Mouse (Mus musculus) lung, postnatal 10 days (tissue): Measurements from ENCODE around the gene Atxn3.
A peak's percentile ranks its signal among the peaks of the same experiment; 100 is the strongest.
"Not testable (repeated sequence)": the region's sequence is repeated elsewhere in the genome, so short reads cannot be mapped to it uniquely, and the experiment has no call there.

Experiments used
- DNase-seq: peaks from one replicate; pipeline ENCODE4 v3.0.0; 2021

Atxn3 gene

DNA sequence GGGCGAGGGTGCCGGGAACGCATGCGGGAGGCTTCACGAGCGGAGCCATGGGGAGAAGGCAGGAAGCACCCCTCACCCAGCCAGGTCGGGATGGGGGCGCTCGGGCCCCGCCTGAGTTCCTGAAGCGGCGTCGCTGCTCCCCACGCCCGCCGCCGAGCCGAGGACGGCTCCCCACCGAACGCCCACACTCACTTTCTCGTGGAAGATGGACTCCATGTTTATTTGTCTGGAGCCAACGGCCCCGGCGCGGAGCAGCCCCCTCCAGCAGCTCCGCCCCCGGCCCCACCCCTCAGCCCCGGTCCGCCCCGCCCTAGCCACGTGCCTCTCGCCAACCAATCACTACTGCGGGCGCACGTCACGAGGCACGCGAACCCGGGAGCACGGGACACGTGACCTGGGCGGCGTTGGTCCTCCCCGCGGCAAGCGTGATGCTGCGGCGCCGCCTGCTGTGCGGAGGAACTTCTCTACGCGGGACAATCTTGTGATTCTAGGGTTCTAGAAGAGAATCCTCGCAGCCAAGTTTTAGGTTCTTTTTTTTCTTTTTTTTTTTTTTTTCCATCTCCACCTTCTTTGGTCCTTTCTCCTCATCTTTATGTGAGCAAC lies at the start of gene Atxn3:
Gene Atxn3 (minus strand): TSS at position 305 of the 603 bp plus-strand sequence.
- DNase-seq: peak; percentile 97

DNA sequence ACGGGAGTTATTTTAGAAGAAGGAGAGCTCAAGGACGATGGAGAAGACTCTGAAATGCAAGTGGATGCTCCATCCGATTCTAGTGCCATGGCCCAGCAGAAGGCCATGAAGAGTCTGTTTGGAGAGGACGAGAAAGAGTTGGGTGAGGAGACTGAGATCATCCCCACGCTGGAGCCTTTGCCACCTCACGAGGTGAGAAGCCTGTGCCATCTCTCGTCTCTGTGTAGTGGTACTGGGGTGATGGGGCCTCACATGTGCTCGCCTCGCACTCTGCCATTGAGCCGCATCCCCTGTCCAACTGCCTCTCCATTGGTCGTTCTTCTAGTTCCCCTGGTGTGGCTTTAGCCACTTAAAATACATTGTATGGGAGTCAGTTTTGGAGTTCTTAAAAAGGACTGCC lies 42.7 kb upstream of the Atxn3 start:
- no peak for DNase-seq

DNA sequence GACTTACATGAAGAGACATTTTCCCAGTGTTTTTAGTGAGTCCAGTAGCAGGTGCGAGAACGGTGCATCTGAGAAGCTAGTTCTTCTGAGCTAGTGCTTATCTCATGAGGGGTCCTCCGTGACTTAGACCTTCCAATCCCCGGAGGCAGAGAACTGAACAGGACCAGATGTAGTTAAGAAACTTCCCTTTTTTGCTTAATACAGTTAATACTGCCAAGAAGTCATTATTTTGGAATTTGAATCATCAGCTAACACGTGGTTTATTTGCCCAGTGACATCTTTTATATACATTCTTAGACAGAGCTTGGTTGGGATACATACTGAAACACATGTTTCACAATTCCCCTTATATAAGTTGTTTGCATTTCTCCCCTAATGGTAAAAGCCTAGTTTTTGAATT lies 40.9 kb upstream of the Atxn3 start:
- DNase-seq: no peak

DNA sequence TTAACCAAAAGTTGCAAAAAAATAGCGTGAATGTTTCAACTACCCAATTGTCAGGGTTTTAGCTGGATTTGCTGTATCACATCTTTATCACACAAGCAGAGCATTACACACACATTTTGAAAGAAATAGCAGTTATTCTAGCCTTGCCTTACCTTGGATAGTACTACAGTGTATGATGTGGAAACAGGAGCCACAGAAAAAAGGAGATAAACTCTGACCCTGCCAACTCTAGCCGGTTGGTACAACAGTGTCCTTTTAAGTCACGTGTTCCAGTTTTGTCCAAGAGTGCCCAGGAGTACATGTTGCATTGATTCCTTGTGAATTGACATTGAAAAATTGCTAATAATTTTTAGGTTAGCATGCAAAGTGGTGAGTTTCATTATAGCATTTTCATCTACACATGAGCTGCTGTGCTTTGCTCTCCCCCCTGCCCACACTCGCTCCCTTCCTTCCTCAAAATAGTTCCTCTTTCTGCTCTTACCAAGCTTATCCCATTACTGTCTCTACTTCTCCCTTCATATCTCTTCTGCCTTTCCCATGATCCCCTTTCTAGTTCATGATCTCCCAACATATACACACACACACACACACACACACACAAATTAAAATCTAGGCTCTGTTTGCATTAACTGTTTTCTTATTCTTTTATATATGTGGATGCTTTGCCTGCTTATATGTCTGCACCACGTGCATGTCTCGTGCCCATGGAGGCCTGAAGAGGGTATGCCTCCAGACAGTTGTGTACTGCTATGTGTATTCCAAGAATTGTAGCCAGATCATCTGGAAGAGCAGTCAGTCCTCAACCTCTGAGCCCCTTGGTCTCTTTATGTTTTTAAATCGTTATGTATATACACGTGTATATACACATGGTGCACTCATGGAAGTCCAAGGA lies 36.8 kb upstream of the Atxn3 start:
- no peak for DNase-seq

DNA sequence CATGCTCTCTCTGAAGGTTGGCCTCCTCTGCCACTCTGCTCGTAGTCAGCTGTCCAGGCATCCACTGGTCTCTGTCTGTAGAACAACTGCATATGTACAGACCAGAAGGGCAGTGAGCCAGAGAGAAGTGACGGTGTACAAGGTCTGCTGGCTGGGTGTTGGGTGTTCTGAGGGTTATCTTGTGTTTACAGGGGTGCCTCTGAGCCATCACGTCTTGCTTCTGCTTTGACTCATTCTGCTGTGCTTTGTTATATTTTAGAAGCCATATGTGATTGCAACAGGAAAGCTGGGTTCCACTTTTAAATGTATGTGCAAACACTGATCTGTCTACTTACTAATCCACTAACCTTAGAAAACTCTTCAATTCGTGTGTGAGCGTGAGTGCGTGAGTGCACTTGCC lies 29.6 kb upstream of the Atxn3 start:
- no peak for DNase-seq

DNA sequence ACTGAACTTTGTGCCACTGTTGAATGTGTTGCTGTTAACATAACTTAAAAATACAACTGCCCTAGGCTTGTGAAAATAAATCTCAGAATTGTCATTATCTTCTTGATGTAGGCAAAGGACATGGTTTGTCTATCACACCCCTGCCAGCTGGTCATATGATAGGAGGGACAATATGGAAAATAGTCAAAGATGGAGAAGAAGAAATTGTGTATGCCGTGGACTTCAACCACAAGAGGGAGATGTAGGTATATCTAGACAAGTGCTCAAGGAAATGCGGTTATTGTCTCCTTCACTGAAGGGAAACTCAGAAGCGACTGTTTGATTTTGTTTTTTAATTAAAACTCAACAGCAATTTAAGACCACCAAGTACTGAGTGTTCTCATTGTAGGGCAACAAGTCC lies 27.1 kb upstream of the Atxn3 start:
- peak; percentile 41 for DNase-seq

DNA sequence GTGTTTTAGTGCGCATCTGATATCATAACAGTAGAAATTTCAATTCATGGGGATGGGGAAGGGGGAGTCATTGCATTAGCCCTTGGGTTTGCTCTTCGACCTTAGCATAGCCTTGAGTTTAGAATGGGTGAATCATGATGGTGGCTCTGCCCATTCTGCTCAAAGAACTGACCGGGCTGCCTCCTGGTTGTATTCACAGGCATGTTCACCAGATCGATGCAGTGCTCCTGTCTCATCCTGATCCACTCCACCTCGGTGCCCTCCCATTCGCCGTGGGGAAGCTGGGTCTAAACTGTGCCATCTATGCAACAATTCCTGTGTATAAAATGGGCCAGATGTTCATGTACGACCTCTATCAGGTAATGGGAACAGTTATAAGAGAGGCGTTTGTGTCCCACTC lies 24.9 kb upstream of the Atxn3 start:
- no peak for DNase-seq

DNA sequence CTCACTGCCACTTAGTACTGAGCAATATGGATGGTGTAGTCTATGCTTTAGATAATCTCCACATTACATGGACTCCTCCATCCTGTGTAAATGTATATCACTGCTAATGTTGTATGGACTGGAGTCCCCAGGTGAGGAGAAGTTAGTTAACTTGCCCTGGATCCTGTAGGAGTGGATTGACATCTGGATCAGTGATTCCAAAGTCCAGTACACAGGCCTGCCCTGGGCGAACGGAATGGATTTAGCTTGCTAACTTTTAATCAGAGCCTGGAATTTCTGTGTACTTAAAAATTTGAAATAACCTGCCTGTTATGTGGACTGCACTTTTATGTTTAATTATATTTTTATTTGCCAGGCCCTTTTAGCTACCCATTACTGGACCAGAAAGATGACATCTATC lies 23.5 kb upstream of the Atxn3 start:
- DNase-seq: no peak

DNA sequence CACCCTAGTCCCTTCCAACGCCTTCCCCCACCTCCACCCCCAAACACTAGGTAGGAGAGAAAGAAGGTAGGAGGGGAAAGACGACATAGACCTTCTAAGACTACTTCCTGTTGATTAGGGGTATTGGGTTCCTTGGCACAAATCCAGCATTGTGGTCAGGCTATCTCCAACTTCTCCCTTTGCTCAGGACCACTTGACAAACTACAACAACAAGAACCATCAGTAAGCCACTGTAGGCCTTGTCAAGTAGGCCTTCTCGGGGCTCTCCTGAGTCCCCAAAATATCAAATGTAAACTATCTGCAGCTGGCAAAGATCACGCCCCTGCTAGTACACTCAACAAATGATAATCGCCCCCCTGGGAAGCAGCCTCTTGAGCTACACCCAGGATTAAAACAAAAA lies 22.2 kb upstream of the Atxn3 start:
- DNase-seq: no peak

DNA sequence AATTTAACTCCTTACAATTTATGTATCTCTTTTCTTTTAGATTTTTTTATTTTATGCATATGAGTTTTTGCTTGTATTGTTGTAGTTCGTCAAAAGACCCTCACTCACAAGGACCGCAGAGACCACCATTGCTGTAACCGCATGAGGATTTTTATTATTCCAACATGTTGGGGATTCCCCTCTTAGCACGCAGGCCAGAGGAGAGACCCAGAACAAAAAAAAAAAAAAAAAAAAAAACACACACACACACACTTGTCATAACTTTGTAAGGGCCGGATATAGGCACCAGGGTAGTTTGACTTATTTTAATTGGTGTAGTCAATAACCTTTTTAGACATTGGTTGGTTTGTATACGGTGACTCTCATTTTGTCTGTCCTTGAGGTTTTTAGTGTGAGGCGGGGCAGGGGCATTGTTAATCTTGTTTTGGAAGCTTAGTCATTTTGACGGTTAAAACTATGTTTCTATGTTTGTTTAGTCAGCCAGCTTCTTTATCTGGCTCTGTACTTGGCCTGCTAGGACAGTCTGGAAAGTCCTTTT lies 21.2 kb upstream of the Atxn3 start:
- no peak for DNase-seq

DNA sequence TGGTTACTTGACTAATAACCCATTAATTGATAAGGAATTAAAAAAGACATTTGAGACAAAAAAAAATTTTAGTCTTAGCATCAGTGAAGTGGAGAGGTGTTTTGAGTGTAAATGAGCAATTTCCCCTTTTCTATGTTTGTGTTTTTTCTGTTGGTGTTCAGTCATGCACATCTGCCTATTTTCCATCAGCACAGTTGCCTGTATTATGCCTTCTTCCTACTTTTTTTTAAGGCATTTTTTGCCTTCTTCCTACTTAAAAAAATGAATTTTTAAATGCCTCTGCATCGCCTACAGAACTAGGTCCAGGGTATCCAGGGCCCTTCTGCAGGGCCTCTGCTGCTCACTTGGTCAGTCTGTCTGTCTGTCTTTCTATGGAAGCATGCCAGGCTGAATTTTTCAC lies 20.5 kb upstream of the Atxn3 start:
- DNase-seq: no peak

DNA sequence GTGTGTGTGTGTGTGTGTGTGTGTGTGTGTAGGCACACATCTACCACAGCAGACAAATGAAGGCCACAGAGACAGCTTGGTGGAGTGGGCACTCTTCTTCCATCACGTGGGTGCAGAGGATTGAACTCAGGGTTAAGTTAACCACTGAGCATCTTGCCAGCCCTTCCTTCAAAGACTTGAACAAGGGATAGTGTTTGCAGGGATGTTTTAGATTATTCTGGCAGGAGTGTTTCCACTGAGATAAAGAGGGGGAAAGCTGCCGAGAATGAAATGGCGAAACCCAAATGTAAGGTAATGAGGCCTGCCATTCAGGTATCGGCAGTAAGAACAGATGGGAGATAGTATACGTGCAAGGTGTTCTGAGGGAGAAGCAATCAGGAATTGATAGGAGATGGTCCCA lies 20.1 kb upstream of the Atxn3 start:
- no peak for DNase-seq

DNA sequence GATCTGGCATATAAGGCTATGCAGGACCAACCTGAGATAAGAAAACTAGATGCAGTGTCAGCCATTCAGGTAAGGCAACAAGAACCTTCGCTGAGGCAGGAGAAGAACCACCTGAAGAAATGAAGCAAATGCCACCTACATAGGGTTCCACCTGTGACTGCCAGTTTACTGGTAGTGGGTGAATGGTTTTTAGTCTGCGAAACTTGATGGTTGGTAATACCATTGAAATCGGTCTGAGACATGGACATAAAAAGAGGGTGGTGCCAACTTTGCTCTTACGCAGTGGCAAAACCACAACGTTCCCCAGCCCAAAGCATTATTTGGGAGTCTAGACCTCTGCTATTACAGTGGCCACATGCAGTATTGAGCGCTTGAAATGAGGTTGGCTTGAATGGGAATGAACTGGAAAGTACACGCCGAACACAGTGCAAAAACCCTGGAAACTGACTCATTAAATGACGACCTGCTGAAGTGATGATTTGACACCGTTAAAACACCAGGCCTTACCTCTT lies 19.4 kb upstream of the Atxn3 start:
- DNase-seq: no peak

DNA sequence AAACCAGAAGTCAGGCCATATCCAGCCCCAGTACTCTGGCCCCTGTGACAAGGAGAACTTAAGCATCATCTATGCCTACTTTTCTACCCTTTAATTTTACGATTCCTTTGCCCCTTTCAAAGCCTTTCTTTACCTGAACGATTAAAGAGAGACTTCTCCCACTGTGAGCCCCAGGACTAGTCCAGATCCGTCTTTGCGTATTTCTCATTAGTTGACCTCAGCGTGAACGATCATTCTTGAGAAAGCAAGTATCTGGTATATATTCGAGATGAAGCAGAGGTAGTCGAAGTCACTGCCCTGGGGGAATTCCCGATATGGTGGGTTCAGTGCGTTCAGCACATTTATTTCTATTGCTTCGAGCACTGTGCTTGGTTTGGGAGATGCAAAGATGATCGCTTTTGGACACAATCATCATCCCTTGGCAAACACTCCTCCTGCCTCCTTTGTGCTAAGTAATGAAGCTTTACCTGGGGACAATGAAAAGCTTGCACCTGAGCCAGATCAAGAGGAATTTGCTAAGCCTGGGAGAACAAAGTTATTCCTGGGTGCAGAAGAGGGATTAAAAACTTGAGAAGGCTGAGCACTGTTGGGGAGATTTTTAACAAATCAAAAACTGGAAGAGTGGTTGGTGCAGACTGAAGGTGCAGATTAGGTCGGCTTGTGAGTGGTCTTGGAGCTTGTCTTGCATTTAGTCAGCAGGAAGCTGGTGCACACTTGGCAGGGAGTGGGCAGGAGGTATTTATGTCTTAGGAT lies 18.8 kb upstream of the Atxn3 start:
- DNase-seq: no peak

DNA sequence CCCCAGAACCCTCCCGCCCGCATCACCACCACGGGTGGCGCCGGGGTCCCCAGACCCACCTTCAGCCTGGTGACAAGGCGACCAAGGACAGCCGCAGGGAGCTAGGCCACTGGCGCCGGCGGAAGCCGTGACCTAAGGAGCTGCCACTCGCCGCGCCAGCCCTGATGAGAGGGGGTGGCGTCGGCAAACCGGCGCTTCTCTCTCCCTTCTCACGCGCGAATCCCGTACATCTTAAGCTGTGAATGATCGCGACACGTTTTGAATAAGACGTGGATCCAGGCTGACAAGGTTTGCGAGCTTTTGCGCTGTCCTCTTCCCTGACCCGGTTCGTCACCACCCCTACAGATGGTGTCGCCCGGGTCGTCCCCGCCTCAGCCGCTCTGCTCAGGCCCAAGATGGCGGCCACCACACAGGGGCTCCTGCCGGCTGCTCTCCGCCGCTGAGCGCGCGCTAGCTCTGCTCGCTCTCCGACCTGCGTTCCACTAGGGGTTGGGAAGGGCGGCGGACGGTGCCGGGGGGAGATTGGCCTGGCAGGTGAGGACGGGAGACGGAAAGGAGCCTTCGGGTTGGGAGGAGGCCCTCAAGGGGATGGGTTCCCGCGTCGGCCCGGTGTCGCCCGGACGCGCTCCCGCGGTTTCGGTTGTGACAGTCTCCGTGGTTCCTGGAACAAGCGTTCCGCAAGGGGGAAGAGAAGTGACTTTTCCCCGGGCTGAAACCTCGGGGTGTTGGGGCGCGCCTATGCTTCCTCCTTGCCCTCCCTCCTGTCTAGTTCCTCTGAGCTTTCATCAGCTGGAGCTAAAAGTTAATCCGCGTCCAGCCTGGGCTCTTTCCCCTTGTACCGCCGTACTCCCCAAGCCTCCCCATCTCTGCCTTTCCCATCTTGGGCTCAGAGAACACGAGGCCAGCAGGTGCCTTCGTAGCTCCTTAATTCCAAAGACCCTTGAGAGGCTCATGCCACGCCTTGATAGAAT lies 17.8 kb upstream of the Atxn3 start, which contains the start of gene Cpsf2:
Gene Cpsf2 (plus strand): TSS at position 388 of the 971 bp plus-strand sequence.
- peak; percentile 84 for DNase-seq

DNA sequence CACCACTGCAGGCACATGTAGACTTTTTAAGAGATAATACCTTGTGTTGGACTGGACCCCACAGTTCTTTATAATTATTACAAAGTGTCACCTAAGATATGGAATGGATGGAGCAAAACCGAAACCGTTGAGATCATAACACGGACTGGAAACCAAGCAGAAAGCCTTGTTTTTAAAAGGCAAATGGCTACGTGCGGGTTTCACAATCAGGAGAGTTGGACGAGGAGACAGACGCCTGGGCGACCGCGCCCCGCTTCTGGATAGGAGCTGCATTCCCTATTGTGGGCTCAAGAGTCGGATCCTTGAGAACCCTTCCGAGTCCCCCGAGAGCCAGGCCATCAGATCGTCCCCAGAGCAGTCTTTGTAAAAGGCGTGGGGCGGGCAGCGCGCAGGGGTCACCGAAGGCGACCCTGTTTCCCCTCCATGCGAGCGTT lies 17.1 kb upstream of the Atxn3 start:
- DNase-seq: no peak

DNA sequence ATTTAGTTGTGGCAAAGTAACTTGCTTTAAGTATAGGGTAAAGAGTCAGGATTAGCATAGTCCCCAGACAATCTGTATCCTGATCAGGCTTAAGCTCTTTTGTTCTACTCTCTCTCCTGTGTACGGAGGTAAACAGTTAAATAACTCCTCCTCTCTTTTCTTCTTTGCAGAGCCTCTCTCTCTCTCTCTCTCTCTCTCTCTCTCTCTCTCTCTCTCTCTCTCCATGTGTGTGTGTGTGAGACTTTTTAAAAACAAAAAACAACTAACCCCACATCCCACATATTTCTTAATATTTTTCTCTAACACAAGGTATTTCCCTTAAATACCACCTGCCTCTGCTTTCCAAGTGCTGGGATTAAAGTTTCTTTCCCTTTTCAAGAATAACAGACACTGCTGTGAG lies 16.5 kb upstream of the Atxn3 start:
- DNase-seq: no peak

DNA sequence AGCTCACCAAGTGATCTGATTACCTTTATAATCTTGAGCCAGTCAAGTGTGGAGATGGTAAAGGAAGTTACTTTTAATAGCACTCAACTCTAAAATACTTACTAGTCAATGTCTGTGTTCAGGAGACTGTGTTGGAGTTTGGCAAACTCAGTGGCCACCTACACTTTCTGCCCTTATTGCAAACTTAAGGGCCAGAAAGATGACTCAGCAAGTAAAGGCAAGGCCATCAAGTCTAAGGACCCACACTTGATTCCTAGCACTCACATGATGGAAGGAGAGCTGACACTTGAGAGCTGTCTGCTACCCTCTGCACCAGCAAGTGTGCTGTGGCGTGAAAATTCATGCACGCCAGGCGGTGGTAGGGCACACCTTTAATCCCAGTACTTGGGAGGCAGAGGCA lies 14.2 kb upstream of the Atxn3 start:
- DNase-seq: no peak

DNA sequence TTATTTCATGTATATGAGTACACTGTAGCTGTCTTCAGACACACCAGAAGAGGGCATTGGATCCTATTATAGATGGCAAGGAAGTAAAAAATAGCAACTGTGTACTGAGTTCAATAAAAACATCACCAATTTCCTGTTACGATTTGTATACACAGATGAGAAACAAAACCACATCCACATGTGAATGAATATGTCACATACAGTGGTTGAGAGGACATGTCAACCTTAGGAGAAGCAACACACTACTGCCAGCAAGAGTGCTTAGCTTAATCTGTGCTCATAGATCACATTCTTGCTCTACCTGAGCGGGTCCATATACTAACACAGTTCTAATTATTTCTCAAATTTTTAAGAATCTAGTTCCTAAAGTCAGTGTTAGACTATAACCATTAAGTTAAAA lies 13.3 kb upstream of the Atxn3 start:
- DNase-seq: no peak

DNA sequence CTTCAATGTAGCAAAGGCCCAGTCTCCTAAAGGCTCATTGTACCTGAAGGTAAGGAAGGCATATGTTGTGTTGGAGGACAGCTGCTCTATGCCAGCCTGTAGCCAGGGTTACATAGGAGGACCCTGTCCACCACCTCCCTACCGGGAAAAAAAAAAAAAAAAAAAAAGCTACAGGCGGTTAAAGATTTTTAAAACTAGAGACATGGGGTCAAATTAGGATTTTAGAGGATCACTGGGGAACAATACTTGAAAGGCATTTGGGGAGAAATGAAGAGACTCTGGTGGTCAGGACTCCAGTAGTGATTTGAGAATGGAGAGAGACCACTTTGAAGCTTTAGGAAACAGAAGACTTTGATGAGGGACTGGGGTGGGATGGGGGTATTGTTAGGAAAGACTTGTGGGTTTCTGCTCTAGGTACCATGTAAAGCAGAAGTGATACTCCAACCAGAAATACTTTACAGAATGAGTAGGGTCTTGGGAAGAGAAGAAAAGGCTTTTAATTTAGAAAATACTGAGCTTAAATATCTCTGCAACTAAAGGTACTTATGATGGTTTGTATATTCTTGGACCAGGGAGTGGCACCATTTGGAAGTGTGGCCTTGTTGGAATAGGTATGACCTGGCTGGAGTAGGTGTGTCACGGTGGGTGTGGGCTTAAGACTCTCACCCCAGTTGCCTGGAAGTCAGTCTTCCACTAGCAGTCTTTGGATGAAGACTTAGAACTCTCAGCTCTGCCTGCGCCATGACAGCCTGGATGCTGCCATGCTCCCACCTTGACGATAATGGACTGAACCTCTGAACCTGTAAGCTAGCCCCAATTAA lies 1.1 kb upstream of the Atxn3 start:
- DNase-seq: not testable (repeated sequence)

DNA sequence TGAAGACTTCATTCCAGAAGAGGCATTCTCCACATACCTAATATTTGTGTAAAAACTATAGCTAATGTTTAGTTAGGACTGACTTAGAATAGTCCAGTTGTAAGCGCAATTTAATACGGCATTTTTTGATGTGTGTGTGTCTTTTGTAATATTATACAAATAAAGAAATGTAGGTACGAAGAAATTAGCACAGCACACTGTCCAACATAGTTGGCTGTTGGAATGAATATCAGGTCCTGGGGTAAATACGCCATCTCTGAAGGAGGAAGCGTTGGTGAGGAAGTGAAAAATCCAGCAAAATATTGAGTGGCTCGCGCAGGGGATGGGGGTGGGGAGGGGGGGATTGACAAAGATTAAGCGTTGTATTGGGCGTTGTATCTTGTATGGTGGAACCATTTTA lies 510 bp upstream of the Atxn3 start:
- DNase-seq: no peak
